Mouse (Mus musculus) embryo, embryonic 9.5 days (tissue): Measurements from ENCODE around the gene Psme2.

Source experiments
- DNase-seq: peaks from one replicate; pipeline ENCODE4 v3.0.0-alpha.2; 2017; ENCODE audit errors: extremely low spot score

The Psme2 gene

GRCm38 (mm10) chr14:55590748-55591330, at the start of gene Psme2:
Psme2 (minus strand) TSS chr14:55591113.
- peak; percentile 95 for DNase-seq

GRCm38 (mm10) chr14:55637795-55638194, 46.9 kb upstream of the Psme2 start, which contains the start of gene Gm49378:
Gm49378 (minus strand) TSS chr14:55637895.
- DNase-seq, result no peak

DNA sequence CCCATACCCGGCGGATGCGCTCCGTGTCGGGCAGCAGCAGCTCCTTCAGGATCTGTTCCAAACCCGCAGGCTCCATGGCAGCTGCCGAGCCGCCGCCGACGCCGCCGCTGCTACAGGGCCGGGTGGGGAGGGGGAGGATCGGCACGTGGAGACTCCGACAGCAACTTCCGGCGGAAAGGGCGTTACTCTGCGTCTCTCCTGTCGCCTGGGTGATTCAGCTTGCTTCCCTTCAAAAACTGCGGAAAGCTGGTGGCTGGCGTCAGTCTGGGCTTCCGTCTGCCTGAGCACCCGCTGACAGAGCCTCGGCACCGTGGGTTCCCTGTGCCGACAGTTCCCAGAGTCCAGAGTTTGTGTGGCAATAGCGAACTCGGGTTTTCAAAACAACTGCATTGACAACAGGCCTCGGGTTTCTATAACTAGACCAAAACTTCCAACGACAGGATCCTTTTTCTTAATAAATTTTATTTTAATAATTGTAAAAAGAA, 44.7 kb upstream of the Psme2 start, which contains the start of gene Ipo4:
Ipo4 (minus strand) TSS at position 435 of the 485 bp plus-strand sequence.
- DNase-seq, result peak; percentile 88

GRCm38 (mm10) chr14:55634874-55635522, 44.1 kb upstream of the Psme2 start:
- no peak for DNase-seq

GRCm38 (mm10) chr14:55629312-55629711, 38.4 kb upstream of the Psme2 start:
- no peak for DNase-seq

DNA sequence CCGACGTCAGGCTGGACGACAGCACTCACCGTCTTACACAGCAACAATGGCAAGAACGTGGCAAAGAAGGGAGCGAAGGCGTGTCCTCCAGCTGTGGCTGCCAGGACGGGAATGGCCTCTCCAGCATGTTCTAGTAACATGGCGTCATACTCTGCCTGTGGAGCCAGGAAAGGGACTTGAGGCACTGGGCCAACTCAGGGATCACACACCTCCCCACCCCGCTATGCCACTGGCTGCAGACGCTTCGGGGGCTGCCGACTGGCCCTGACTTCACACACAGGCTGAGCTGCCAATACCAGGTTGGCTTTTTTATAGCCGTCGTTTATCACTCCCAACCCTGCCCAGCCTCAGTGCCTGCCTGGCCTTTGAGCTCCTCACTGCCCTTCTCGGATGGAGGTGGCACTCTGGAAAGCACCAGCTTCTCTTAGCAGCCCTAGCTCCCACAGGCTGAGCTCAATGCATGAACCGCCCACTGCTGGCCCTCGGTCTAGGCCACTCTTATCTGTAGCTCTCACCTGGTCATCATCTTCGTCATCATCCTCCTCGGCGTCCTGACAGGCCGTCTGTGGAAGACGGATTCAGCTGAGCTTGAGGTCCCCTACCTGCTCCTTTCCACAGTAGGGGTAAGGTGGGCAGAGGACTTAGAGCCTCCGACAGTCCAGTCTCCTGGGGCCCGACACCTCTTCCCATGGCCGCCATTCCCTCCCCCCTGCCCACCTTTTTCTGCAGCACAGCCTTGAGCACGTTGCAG, 37.3 kb upstream of the Psme2 start:
- no peak for DNase-seq

GRCm38 (mm10) chr14:55618486-55619195, 27.7 kb upstream of the Psme2 start:
- DNase-seq, result no peak

GRCm38 (mm10) chr14:55617822-55618221, 26.9 kb upstream of the Psme2 start, which contains the start of gene Rec8:
Rec8 (plus strand) TSS chr14:55618037.
- peak; percentile 56 for DNase-seq

GRCm38 (mm10) chr14:55616844-55617243, 25.9 kb upstream of the Psme2 start:
- no peak for DNase-seq

DNA sequence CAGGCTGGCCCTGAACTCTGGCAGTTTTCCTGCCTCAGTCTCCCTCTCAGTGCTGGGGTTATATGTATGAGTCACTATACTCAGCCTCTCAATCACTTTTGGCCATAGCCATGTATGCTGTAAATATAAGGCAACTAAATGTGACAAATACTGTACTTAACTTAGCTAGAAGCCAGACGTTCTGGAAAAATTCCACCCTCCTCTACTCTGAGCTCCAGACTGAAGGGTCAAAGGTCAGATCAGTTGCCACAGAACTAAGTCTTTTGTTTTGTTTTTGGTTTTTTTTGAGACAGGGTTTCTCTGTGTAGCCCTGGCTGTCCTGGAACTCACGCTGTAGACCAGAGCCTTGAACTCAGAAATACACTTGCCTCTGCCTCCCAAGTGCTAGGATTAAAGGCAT, 25.0 kb upstream of the Psme2 start:
- no peak for DNase-seq

- DNase-seq, result no peak
Observed at GRCm38 (mm10) chr14:55614565-55615178, 23.8 kb upstream of the Psme2 start.

DNA sequence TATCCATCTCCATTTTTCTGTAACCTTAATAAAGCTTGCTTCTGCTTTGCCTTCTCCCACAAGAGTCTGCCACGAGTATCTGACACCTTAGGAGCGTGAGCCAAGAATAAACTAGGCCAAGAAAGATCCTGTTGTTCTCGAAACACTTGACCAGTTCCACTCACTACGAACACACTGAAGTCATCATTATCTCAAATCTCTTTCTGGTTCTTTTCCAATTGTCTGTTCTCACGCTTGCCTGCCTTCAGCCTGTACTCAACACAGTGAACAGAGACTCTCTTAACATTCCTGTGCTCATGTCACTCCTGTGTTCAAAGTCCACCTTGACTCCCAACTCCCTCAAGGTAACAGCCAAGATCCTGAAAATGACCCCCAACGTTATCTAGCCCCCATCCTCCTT, 22.4 kb upstream of the Psme2 start:
- no peak for DNase-seq

GRCm38 (mm10) chr14:55608339-55608738, 17.4 kb upstream of the Psme2 start:
- no peak for DNase-seq

DNA sequence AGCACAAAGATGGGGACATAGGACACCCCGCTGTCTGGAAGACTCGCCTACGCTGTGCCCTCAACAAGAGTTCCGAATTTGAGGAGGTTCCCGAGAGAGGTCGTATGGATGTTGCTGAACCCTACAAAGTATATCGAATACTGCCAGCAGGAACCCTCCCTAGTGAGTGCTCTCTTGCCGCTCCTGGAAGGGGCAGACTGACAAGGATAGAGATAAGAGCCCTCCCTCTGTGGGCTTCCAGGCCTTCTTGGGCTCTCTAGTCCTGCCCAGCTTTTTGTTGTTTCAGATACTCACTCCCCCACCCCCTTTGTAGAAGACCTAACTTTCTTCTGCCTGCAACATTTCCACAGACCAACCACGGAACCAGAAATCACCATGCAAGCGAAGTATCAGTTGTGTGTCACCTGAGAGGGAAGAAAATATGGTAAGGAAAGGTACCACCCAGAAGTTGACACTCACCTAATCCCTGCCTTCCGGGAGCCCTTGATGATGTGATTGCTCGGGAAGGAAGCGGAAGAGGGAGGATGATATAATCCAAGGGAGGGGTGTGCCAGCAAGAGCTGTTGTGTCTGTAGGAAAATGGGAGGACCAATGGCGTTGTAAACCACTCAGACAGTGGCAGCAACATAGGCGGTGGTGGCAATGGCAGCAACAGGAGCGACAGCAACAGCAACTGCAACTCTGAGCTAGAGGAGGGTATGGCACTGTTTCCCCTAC, 15.0 kb upstream of the Psme2 start:
- no peak for DNase-seq

DNA sequence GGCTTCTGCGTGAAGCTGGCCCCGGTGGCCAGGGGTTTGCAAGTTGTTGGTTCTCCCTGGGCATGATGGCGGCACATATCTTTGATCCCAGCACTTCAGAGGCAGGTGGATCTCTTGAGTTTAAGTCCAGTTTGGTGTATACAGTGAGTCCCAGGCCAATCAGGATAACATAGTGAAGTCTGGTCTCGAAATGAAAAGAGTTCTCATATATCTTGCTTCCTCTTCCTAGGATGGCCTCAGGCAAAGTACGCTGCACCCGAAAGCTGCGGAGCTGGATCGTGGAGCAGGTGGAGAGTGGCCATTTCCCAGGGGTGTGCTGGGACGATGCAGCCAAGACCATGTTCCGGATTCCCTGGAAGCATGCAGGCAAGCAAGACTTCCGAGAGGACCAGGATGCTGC, 13.9 kb upstream of the Psme2 start:
- no peak for DNase-seq

GRCm38 (mm10) chr14:55603633-55604576, 13.0 kb upstream of the Psme2 start:
- DNase-seq, result peak; percentile 84

DNA sequence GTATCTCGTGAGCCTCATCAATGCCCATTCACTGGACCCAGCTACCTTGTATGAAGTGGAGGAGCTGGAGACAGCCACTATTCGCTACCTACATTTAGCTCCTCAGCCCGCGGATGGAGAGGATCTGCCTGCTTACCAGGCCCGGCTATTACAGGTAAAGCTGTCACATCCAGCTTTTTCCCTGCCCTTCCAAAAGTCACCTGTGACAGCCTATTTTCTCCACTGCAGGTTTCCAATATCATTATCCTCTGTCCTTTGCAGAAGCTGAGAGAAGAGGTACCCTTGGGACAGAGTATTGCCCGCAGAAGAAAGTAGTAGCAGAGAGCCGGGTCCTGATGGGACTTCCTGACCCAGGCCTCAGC, 12.3 kb upstream of the Psme2 start, which contains the start of gene Irf9:
Irf9 (plus strand) TSS at position 301 of the 362 bp plus-strand sequence.
- no peak for DNase-seq

DNA sequence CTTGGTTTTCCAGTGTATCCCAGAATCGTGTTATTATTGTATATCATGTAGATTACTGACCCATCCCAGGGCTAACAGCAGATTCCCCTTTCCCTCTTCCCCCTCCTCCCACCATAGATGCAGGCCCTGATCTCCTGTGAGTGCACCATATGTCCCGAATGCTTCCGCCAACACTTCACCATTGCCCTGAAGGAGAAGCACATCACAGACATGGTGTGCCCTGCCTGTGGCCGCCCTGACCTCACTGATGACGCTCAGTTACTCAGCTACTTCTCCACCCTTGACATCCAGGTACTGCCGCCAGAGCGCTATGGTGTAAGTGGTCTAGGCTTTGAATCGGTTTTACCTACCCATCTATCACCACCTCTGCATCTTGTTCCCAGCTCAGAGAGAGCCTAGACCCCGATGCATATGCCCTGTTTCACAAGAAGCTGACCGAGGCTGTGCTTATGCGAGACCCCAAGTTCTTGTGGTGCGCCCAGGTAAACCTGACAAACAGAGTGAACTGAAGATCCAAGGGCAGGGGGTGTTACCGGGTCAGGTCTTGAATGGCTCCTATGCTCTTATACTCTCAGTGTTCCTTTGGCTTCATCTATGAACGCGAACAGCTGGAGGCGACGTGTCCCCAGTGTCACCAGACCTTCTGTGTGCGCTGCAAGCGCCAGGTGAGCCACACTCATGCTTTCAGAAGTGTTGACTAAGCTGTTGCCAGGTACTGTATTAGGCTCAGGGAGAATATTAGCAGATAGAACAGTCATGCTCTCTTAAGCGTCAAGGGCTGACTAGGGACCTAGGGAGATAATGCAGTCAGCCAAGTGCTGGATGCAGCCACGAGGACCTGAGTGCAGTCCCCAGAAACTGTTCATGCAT, 7.8 kb upstream of the Psme2 start:
- no peak for DNase-seq
